Mouse (Mus musculus) left cerebral cortex, adult 2 months (tissue): ENCODE results near the gene Cd8a. TPM values are rescaled to one million over a fixed set of nuclear protein-coding genes. Genes with fewer than 3 reads are reported as not detected.
"Not testable (repeated sequence)": the region's sequence is repeated elsewhere in the genome, so short reads cannot be mapped to it uniquely, and the experiment has no call there.

Source experiments
- DNase-seq, 2 experiments: peaks; one replicate each; pipeline ENCODE4 v3.0.0; 2021 to 2022; ENCODE audit warnings: low spot score in 2 of 2, mixed read lengths in 1 of 2; ENCODE audit errors: extremely low spot score in 1 of 2
- H3K27ac ChIP-seq: fragments of 200-600 bp; 2 replicates; pipeline ENCODE4 v1.8.1; 2022
- H3K4me3 ChIP-seq: fragments of 200-600 bp; 2 replicates; pipeline ENCODE4 v1.8.1; 2022
- CTCF ChIP-seq: fragments of 200-600 bp; IDR thresholded peaks from 2 replicates; pipeline ENCODE4 v1.8.1; 2022; ENCODE audit warnings: antibody characterized with exemption, mild to moderate bottlenecking, moderate library complexity
- intact Hi-C: fragments of 180-260 bp; cut with DNase I; formaldehyde crosslinking; loops from one replicate; pipeline ENCODE4 v1.15.1; 2025
- long read RNA-seq, 2 experiments: library from polyadenylated mRNA; stranded (forward); transcript quantifications; one replicate each; pipeline ENCODE4 v2.0.0; 2021; ENCODE audit warnings: borderline mapping rate in 2 of 2
- total RNA-seq, 2 experiments: library from RNA; stranded (reverse); gene quantifications; 2 replicates each; pipeline ENCODE4 v1.2.3; 2021

Gene Cd8a
- not detected for total RNA-seq
- long read RNA-seq, experiment 1, result 0 reads
- long read RNA-seq, experiment 2, result 0 reads

GRCm38 (mm10) chr6:71373249-71373775 lies at the start of gene Cd8a:
Gene Cd8a (plus strand): TSS chr6:71373427.
- DNase-seq, result no peak
- Histone ChIP-seq H3K27ac (no peak within 1 kb of the TSS), H3K4me3 (no peak within 1 kb of the TSS)
- intact Hi-C loops, result no loop called here
- no peak for TF ChIP-seq CTCF

DNA sequence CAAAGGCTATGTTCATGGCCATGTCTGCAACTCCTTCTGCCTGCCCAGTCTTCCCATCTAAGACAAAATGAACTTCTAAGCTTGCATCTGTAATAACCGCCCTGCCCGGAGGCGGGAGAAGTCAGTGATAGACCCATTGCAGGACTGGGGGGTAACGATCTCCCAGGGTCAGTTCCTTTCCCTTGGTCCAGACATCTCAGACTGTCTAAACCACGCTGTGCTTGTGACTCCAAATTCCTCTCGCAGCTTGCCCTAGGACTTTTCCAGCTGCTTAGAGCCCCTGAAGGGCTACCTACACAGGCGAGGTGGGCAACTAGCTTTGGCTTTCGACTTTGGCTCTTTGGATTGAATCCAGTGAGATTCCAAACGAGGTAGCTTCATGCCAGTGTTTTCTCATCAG lies 48.4 kb upstream of the Cd8a start:
- TF ChIP-seq CTCF, result no peak
- DNase-seq, result no peak
- intact Hi-C loops, result no loop called here
- Histone ChIP-seq H3K4me3 (no peak overlapping the region), H3K27ac (no peak overlapping the region)

- TF ChIP-seq CTCF, result no peak
- intact Hi-C loops, result no loop called here
- H3K4me3 ChIP-seq, result no peak overlapping the region
- no peak overlapping the region for H3K27ac ChIP-seq
- no peak for DNase-seq
These were observed 43.3 kb upstream of the Cd8a start for GRCm38 (mm10) chr6:71329881-71330280.

GRCm38 (mm10) chr6:71330486-71330885 lies 42.7 kb upstream of the Cd8a start:
- TF ChIP-seq CTCF, result no peak
- Histone ChIP-seq H3K27ac (no peak overlapping the region), H3K4me3 (no peak overlapping the region)
- no peak for DNase-seq
- intact Hi-C loops, result no loop called here

DNA sequence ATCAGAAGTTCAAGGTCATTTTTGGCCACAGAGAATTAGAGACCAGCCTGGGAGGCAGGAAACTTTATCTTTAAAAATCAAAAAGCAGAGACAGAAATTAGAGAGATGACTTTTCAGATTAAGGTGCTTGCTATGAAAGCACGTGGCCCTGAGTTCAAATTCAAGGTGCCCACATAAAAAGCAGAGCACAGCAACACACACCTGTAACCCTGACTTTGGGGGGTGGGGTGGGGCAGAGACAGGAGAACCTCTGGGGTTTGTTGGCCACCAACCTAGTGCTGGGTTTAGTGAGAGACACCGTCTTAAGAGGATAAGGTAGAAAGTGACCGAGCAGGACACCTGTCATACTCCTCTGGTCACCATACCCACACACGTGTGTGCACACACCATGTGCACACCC lies 41.7 kb upstream of the Cd8a start:
- H3K27ac ChIP-seq, DNase-seq, intact Hi-C loops, H3K4me3 ChIP-seq: not testable (repeated sequence)

GRCm38 (mm10) chr6:71332236-71332965 lies 40.8 kb upstream of the Cd8a start:
- TF ChIP-seq CTCF, result no peak
- no peak for DNase-seq
- Histone ChIP-seq H3K4me3 (no peak overlapping the region), H3K27ac (no peak overlapping the region)
- intact Hi-C loops, result no loop called here

DNA sequence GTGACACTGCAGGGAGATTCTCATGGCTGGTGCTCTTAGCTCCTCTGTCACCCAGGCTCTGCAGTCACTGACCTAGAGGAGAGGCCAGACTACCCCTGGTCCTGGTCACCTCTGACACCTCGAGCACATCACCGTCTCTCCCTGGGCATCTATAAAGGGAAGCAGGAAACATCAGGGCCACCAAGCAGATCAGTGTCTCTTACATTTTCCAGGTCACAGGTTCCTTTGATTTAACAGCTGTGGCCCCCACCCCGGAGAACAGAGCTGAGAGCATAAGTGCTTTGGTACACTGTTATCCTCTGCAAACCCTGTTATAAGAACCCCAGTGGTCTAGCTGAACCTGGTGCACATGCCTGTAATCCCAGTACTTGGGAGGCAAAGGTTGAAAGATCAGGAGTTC lies 40.2 kb upstream of the Cd8a start:
- no peak overlapping the region for H3K4me3 ChIP-seq
- TF ChIP-seq CTCF, result no peak
- DNase-seq, result no peak
- intact Hi-C loops, result no loop called here
- no peak overlapping the region for H3K27ac ChIP-seq

DNA sequence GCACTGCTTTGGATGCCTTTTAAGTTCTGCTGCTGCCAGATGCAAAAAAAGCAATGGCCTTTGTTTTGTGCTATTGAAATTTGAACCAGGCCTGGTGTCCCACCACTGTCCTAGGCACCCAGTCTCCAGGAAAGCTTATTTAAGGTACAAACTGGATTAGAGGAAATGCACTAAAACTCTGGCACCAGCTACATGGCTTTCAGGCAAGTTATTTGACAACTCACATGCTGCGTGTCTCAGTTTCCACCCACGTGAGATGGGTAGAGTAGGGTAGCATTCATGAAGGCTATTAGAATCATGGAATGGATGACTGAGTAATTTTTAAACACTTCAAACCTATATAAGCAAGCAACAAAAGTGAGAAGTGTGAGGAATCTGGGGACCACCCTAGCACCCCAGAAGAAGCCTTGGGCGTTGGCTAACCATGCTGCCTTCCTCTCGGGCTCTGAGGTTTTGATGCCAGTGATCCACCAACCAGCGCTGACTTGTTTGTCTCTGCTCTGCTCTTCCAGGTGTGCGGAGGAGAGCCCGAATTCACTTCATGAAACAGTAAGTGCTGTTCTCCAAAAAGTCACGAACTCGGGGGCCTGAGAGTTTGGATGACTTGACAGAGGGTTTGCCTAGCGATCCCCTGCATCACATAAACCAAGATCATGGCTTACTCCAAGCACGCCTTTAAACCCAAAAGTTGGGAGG lies 39.5 kb upstream of the Cd8a start:
- no peak for DNase-seq
- Histone ChIP-seq H3K27ac (no peak overlapping the region), H3K4me3 (no peak overlapping the region)
- TF ChIP-seq CTCF, result no peak
- intact Hi-C loops, result no loop called here

GRCm38 (mm10) chr6:71337666-71338065 lies 35.6 kb upstream of the Cd8a start:
- H3K4me3 ChIP-seq, result no peak overlapping the region
- no peak overlapping the region for H3K27ac ChIP-seq
- no peak for DNase-seq
- intact Hi-C loops, result no loop called here
- TF ChIP-seq CTCF, result no peak

DNA sequence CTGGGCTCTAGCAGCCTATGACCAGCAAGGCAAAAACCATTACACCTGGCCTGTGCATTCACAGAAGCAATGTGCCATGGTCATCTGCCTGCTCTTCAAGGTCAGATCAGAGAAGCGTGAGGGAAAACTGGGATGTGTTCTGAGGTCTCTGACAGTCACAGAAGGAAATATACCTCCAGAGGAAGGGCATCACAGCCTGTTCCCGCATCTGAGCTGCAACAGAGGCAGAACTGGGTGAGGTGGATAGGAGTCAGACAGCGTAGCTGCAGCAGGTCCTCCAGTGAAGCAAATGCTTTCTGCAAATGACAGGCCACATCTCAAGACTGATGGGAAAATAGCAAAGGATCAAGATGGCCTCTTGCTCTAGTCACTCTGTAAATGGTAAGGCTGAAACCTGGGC lies 34.3 kb upstream of the Cd8a start:
- intact Hi-C loops, result no loop called here
- Histone ChIP-seq H3K27ac (no peak overlapping the region), H3K4me3 (no peak overlapping the region)
- TF ChIP-seq CTCF, result no peak
- DNase-seq, result no peak

GRCm38 (mm10) chr6:71339351-71339750 lies 33.9 kb upstream of the Cd8a start:
- no peak for TF ChIP-seq CTCF
- DNase-seq, result no peak
- Histone ChIP-seq H3K27ac (no peak overlapping the region), H3K4me3 (no peak overlapping the region)
- intact Hi-C loops, result no loop called here

DNA sequence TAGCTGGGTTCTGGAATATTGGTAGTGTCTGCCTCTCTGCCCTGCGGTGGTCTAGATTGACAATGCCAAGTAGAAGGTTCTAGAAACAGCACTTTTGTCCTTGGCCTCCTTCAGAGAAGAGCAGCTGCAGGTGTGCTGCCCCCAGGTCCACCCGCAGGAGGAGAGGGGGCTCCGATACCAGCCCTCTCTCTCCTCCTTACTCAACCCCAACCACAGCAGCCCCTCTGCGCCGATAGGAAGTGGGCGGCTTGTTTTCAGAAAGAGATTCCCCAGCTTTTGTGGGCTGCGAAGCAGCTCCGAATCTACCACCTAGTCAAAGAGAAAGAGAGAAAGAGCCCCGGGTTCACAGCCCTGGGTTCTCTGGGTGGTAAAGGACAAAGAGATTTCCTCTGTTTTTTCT lies 32.0 kb upstream of the Cd8a start:
- intact Hi-C loops, result no loop called here
- no peak overlapping the region for H3K27ac ChIP-seq
- H3K4me3 ChIP-seq, result no peak overlapping the region
- TF ChIP-seq CTCF, result no peak
- no peak for DNase-seq
